Mouse (Mus musculus): ENCODE measurements around the gene H2-T24. TPM values are rescaled to one million over a fixed set of nuclear protein-coding genes. Genes with fewer than 3 reads are reported as not detected.
A peak's percentile ranks its signal among the peaks of the same experiment; 100 is the strongest.

Gene H2-T24
- total and polyA plus RNA-seq, 3 experiments: 14.1 to 25.9 TPM; not detected in 1

- TF ChIP-seq UBTF (IDR thresholded peaks at IDR 0.05; ENCODE audit: borderline replicate concordance, insufficient read depth, low read depth, low read length) (no peak), SIN3A (IDR thresholded peaks at IDR 0.05; ENCODE audit: low read length) (peak; percentile 92), USF1 (IDR thresholded peaks at IDR 0.05; ENCODE audit: low read depth, low read length) (0 out of 2 replicates have a peak, but pooled peaks have one; percentile 31), MAFK (IDR thresholded peaks at IDR 0.05; ENCODE audit: borderline replicate concordance, low read depth, low read length) (no peak), TCF12 (IDR thresholded peaks at IDR 0.05; ENCODE audit: low read depth, low read length) (no peak), POLR2AphosphoS5 (IDR thresholded peaks at IDR 0.05; ENCODE audit: borderline replicate concordance, low read depth, low read length) (no peak), ETS1 (IDR thresholded peaks at IDR 0.05; ENCODE audit: low read depth, low read length) (0 out of 2 replicates have a peak, but pooled peaks have one; percentile 25), MYC (IDR thresholded peaks at IDR 0.05; ENCODE audit: low read depth, low read length) (no peak), NRF1 (IDR thresholded peaks at IDR 0.05; ENCODE audit: insufficient read depth, low read depth, low read length, poor library complexity, severe bottlenecking) (0 out of 2 replicates have a peak, but pooled peaks have one; percentile 13), TBP (IDR thresholded peaks at IDR 0.05; ENCODE audit: low read depth, low read length) (no peak), ZC3H11A (IDR thresholded peaks at IDR 0.05; ENCODE audit: low read depth, low read length) (no peak), ZKSCAN1 (IDR thresholded peaks at IDR 0.05; ENCODE audit: low read depth, low read length) (no peak), GATA1 (IDR thresholded peaks at IDR 0.05; ENCODE audit: low read depth, low read length) (no peak), MAX (IDR thresholded peaks at IDR 0.05; ENCODE audit: low read length) (peak; percentile 93)
Observed at GRCm38 (mm10) chr17:35979401-35980362, 40.7 kb downstream of the H2-T24 start, which contains the start of the genes Gnl1 and Prr3 (continued).

- no peaks in the 10 kb centered on the region for H3K27me3 ChIP-seq (ENCODE audit: control insufficient read depth in 1 of 2, insufficient read depth in 2 of 2, low read length in 2 of 2)
- H3K9me3 ChIP-seq (replicated peaks; ENCODE audit: insufficient read depth, low read length): no peaks in the 10 kb centered on the region
- no peak for DNase-seq (ENCODE audit: low read depth, low spot score)
- H3K27ac ChIP-seq (ENCODE audit: control insufficient read depth, low read depth, low read length): peak overlapping the region; percentile 92
- peak overlapping the region; percentile 95 to 96 for H3K4me3 ChIP-seq (ENCODE audit: control insufficient read depth in 1 of 2, insufficient read depth in 1 of 2, low read depth in 2 of 2, low read length in 2 of 2)
- H3K79me2 ChIP-seq (ENCODE audit: control insufficient read depth, insufficient read depth, low read length, poor library complexity): peaks cover 32% of the 10 kb centered on the region
- H3K4me1 ChIP-seq (ENCODE audit: control insufficient read depth in 1 of 2, insufficient read depth in 2 of 2, low read length in 2 of 2): peaks cover 2 to 5% of the 10 kb centered on the region in 2 experiments; a peak in 3 of 4 replicates
- peaks cover 4 to 8% of the 10 kb centered on the region in 2 experiments for H3K36me3 ChIP-seq (ENCODE audit: control insufficient read depth in 1 of 2, insufficient read depth in 2 of 2, low read length in 2 of 2)
- peak overlapping the region; percentile 94 for H3K9ac ChIP-seq (ENCODE audit: control insufficient read depth, low read depth, low read length, poor library complexity, severe bottlenecking)
- TF ChIP-seq SMC3 (IDR thresholded peaks at IDR 0.05; ENCODE audit: low read depth, low read length) (no peak), NELFE (IDR thresholded peaks at IDR 0.05; ENCODE audit: low read depth, low read length) (peak; percentile 30; the same call in 1 of the 2 replicates), SIN3A (IDR thresholded peaks at IDR 0.05; ENCODE audit: low read length) (no peak), MXI1 (IDR thresholded peaks at IDR 0.05; ENCODE audit: low read depth, low read length) (no peak), E2F4 (IDR thresholded peaks at IDR 0.05; ENCODE audit: borderline replicate concordance, low read depth, low read length) (no peak), GATA1 (IDR thresholded peaks at IDR 0.05; ENCODE audit: low read depth, low read length) (no peak), HCFC1 (IDR thresholded peaks at IDR 0.05; ENCODE audit: low read depth, low read length) (peak; percentile 86), MYC (IDR thresholded peaks at IDR 0.05; ENCODE audit: low read depth, low read length) (no peak), POLR2AphosphoS2 (IDR thresholded peaks at IDR 0.05; ENCODE audit: low read length) (peak; percentile 37; the same call in 1 of the 2 replicates), JUND (IDR thresholded peaks at IDR 0.05; ENCODE audit: low read depth, low read length) (no peak), BHLHE40 (IDR thresholded peaks at IDR 0.05; ENCODE audit: borderline replicate concordance, low read depth, low read length) (0 out of 2 replicates have a peak, but pooled peaks have one; percentile 45), ZKSCAN1 (IDR thresholded peaks at IDR 0.05; ENCODE audit: low read depth, low read length) (no peak), TAL1 (IDR thresholded peaks at IDR 0.05; ENCODE audit: low read length) (no peak), MAZ (IDR thresholded peaks at IDR 0.05; ENCODE audit: low read depth, low read length) (peak; percentile 38; the same call in 1 of the 2 replicates), USF1 (IDR thresholded peaks at IDR 0.05; ENCODE audit: low read depth, low read length) (peak; percentile 33; the same call in 1 of the 2 replicates), RAD21 (IDR thresholded peaks at IDR 0.05; ENCODE audit: low read depth, low read length) (no peak), ZMIZ1 (IDR thresholded peaks at IDR 0.05; ENCODE audit: low read depth, low read length) (0 out of 2 replicates have a peak, but pooled peaks have one; percentile 44), MYB (IDR thresholded peaks at IDR 0.05; ENCODE audit: low read depth, low read length) (no peak), EP300 (IDR thresholded peaks at IDR 0.05; ENCODE audit: low read depth in 1 of 2, low read length in 2 of 2) (peak in 1 of 2 experiments; percentile 25; a peak in 1 of 4 replicates), POLR2A (IDR thresholded peaks at IDR 0.05; ENCODE audit: control insufficient read depth in 1 of 2, insufficient read depth in 1 of 2, low read depth in 1 of 2, low read length in 2 of 2, poor library complexity in 1 of 2) (peak in 1 of 2 experiments; percentile 35; a peak in 1 of 4 replicates), NRF1 (IDR thresholded peaks at IDR 0.05; ENCODE audit: insufficient read depth, low read depth, low read length, poor library complexity, severe bottlenecking) (peak; percentile 53; the same call in 1 of the 2 replicates), MAFK (IDR thresholded peaks at IDR 0.05; ENCODE audit: borderline replicate concordance, low read depth, low read length) (no peak), ELF1 (IDR thresholded peaks at IDR 0.05; ENCODE audit: low read depth, low read length) (peak; percentile 88)
Observed at GRCm38 (mm10) chr17:35978811-35979400, 41.5 kb downstream of the H2-T24 start.

Measured in MEL (cell line).